Mouse (Mus musculus): Measurements from ENCODE around the gene Osmr. TPM values are rescaled to one million over a fixed set of nuclear protein-coding genes. Genes with fewer than 3 reads are reported as not detected.
A peak's percentile ranks its signal among the peaks of the same experiment; 100 is the strongest.

Gene Osmr
- polyA plus RNA-seq, 1 experiment from 2014 or later = 92.0 TPM

DNA sequence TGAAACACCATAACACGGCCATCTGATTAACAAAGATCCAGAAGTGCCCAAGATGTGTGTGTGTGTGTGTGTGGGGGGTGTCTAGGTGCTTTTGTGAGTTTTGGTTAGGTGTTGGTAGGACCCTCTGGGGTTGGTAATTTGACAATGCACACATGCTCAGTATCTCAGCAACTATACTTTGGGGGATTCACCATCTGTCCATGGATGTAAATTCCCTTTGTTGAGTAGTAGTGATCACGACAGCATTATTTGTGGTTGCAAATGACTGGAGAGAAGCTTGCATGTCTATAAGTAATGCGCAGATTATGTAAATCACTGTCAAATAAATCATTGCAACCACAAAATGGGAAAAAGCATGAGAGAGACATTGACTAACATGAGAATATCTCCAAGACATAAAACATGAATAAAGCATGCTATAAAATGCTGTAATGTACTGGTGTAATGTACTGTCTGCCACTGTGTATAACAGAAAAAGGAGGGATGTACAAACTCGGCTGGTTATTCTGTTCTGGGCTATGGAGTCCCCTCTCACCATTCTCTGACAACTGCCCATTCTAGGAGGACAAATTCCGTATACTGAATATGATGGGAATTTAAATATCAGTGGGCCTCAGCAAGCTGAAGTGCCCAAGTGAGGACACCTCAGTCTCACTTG is 27.3 kb upstream of the Osmr start:
- ATAC-seq (no peak), DNase-seq (ENCODE audit: low read depth, low spot score) (no peak)
- POLR2A ChIA-PET = no interaction called here
- in situ Hi-C loops (cut with MboI; ENCODE audit: low pct_unique_long_range_greater_than_20kb) = no loop called here
- H3K27me3 ChIP-seq = no peaks in the 10 kb centered on the region
- CTCF ChIA-PET = no interaction called here
- TF ChIP-seq CTCF (IDR thresholded peaks at IDR 0.05) = no peak

DNA sequence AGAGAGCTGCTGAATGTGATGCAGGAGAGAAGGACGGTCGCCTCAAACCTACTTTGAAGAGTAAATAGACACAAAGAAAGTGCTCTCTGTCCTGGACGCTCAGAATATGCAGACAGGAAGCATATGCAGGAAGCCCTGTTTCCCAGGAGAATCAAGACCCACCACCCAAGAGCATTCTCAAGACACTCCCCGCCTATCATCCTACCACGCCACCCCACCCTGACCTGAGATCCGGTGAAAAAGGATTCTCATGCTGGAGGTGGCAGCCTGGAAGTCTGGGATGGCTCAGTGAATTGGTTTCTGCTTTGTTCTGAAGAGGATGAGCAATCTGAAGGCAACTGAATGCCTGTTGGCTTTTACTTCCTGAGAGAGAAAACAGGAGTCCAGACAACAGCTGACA is 26.5 kb upstream of the Osmr start:
- in situ Hi-C loops (cut with MboI; ENCODE audit: low pct_unique_long_range_greater_than_20kb) = no loop called here
- no peak for TF ChIP-seq CTCF (IDR thresholded peaks at IDR 0.05)
- POLR2A ChIA-PET = no interaction called here

DNA sequence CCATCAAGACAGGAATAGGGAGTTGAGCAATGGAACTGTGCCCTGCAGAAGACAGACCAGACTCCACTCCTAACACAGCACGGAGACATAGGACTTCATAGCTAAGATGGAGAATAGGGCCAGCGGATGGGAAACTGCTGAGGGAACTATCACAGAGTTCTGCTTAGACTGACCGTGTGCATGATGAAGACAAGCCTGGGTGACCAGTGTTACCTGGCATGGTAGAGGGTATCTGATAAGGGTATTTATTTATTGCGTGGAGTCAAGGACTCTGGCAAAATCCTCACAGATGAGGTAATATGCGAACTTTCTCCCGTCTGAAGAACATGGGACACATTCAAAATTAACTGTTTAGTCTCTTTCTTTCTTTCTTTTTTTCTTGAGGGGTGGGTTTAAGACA is 9.5 kb upstream of the Osmr start:
- POLR2A ChIA-PET = interaction anchor here (2.0 kb wide), 1 partner anchor 10 kb away, joined by 8 read pairs; the partner anchor contains the start of gene Osmr
- H3K27me3 ChIP-seq = no peaks in the 10 kb centered on the region
- no peak for ATAC-seq
- DNase-seq (ENCODE audit: low read depth, low spot score) = no peak
- in situ Hi-C loops (cut with MboI; ENCODE audit: low pct_unique_long_range_greater_than_20kb) = loop anchor here (10.0 kb wide), 1 partner anchor 259 kb away; no protein-coding TSS in a partner anchor
- CTCF ChIA-PET = interaction anchor here (1.2 to 1.5 kb wide), 4 partner anchors 17 to 342 kb away, joined by 3 to 8 read pairs (median 4); no protein-coding TSS in a partner anchor
- no peak for TF ChIP-seq CTCF (IDR thresholded peaks at IDR 0.05)

More for the DNA sequence above, 26.5 kb upstream of the Osmr start:
- DNase-seq (ENCODE audit: low read depth, low spot score) (no peak), ATAC-seq (no peak)
- no peaks in the 10 kb centered on the region for H3K27me3 ChIP-seq
- CTCF ChIA-PET = interaction anchor here (0.7 kb wide), 1 partner anchor 17 kb away, joined by 3 read pairs; no protein-coding TSS in a partner anchor

DNA sequence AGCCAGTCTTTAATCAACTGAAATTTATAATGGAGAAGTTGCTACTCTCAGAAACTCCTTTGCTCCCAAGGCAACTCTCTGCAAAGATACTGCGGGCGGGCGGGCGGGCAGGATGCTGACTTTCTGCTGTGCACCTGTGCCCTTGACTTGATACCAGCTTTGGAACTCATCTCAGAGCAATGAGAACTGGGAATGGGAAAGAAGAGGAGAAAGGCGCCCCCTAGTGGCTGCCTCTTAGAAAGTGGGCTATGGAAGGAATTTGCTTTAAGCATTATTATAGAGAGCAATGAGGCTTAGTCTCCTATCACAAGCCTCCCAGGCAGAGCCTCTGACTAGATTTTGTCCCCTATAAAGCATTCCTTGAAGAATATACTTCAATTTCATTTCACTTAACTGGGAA is 9.0 kb upstream of the Osmr start:
- ChIA-PET CTCF (interaction anchor here (1.0 to 2.4 kb wide), 14 partner anchors 10 to 343 kb away, joined by 3 to 10 read pairs (median 6); no protein-coding TSS in a partner anchor), POLR2A (interaction anchor here (2.0 kb wide), 1 partner anchor 10 kb away, joined by 8 read pairs; the partner anchor contains the start of gene Osmr)
- ATAC-seq (peak; percentile 51), DNase-seq (ENCODE audit: low read depth, low spot score) (no peak)
- in situ Hi-C loops (cut with MboI; ENCODE audit: low pct_unique_long_range_greater_than_20kb) = loop anchor here (10.0 kb wide), 1 partner anchor 259 kb away; no protein-coding TSS in a partner anchor
- peak; percentile 77 for TF ChIP-seq CTCF (IDR thresholded peaks at IDR 0.05)
- H3K27me3 ChIP-seq = no peaks in the 10 kb centered on the region

DNA sequence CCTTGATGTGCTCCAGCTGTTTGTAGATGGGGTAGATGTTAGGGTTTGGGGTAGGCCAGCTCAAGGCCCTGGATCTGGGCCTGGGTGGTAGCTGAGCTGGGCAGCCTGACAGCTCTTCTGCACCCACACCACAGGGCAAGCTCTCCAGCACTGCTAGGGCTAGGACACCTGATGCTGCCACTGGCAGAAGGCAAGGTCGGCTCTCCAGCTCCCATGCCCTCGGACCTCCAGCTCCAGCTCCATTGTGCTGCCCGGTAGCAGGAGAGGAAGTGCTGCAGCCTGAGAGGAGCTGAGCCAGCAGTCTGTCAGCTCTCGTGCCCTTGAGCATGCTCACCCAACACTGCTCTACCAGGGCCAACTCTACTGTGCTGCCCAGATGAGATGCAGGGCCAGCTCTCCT is 8.3 kb upstream of the Osmr start:
- POLR2A ChIA-PET = interaction anchor here (2.0 kb wide), 1 partner anchor 9 kb away, joined by 8 read pairs; the partner anchor contains the start of gene Osmr
- no peak for DNase-seq (ENCODE audit: low read depth, low spot score)

DNA sequence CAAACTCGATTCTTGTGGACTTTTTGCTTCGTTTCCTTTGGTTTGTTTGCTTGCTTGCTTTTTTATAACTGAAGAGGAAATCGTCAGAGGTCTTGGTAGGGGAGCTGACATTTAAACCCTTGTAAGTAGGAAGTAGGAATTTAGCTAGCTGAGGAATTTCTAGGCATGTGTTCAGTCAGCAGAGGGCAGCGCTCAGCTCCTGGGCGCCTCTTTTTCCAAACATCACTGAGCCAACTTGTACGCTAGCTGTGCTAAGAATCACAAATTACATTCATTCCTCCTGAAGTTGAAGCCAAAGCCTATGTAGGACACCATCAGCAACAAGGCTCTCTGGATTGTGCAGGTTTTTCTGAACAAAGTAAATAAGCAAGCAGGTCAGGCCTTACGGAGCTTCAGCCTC is 7.4 kb upstream of the Osmr start:
- no peak for DNase-seq (ENCODE audit: low read depth, low spot score)
- POLR2A ChIA-PET = interaction anchor here (2.0 kb wide), 1 partner anchor 8 kb away, joined by 8 read pairs; the partner anchor contains the start of gene Osmr
- no peaks in the 10 kb centered on the region for H3K27me3 ChIP-seq
- TF ChIP-seq CTCF (IDR thresholded peaks at IDR 0.05) = peak; percentile 84
- ATAC-seq = peak; percentile 60
- in situ Hi-C loops (cut with MboI; ENCODE audit: low pct_unique_long_range_greater_than_20kb) = loop anchor here (10.0 kb wide), 1 partner anchor 257 kb away; no protein-coding TSS in a partner anchor
- CTCF ChIA-PET = interaction anchor here (0.9 to 2.4 kb wide), 9 partner anchors 8 to 50 kb away, joined by 3 to 10 read pairs (median 5); no protein-coding TSS in a partner anchor

More for the DNA sequence above, 8.3 kb upstream of the Osmr start:
- no peak for TF ChIP-seq CTCF (IDR thresholded peaks at IDR 0.05)
- no peak for ATAC-seq
- in situ Hi-C loops (cut with MboI; ENCODE audit: low pct_unique_long_range_greater_than_20kb) = loop anchor here (10.0 kb wide), 1 partner anchor 258 kb away; no protein-coding TSS in a partner anchor
- H3K27me3 ChIP-seq = no peaks in the 10 kb centered on the region
- CTCF ChIA-PET = interaction anchor here (0.9 to 2.4 kb wide), 14 partner anchors 9 to 344 kb away, joined by 3 to 10 read pairs (median 6); no protein-coding TSS in a partner anchor

DNA sequence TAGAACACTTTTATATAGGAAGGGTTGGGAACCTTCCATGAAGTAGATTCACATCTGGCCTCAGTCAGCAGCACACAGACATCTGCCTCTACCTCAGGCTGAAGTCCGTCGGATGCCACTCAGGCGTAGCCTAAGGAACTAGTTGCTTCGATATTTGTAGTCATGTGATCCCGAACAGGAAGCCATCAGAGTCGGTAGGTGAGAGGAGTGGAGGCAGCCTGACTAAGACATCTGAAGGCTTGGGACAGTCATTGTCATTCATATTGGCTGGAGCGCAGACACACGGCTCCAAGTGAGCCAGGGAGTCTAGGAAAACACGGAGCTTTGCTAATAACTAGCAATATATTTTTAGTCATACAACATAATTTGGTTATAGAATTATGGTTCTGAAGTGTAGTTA is 6.4 kb upstream of the Osmr start:
- DNase-seq (ENCODE audit: low read depth, low spot score) (no peak), ATAC-seq (no peak)
- CTCF ChIA-PET = interaction anchor here (1.4 kb wide), 1 partner anchor 16 kb away, joined by 3 read pairs; no protein-coding TSS in a partner anchor
- POLR2A ChIA-PET = no interaction called here
- no peak for TF ChIP-seq CTCF (IDR thresholded peaks at IDR 0.05)
- in situ Hi-C loops (cut with MboI; ENCODE audit: low pct_unique_long_range_greater_than_20kb) = loop anchor here (10.0 kb wide), 1 partner anchor 256 kb away; no protein-coding TSS in a partner anchor
- H3K27me3 ChIP-seq = no peaks in the 10 kb centered on the region

DNA sequence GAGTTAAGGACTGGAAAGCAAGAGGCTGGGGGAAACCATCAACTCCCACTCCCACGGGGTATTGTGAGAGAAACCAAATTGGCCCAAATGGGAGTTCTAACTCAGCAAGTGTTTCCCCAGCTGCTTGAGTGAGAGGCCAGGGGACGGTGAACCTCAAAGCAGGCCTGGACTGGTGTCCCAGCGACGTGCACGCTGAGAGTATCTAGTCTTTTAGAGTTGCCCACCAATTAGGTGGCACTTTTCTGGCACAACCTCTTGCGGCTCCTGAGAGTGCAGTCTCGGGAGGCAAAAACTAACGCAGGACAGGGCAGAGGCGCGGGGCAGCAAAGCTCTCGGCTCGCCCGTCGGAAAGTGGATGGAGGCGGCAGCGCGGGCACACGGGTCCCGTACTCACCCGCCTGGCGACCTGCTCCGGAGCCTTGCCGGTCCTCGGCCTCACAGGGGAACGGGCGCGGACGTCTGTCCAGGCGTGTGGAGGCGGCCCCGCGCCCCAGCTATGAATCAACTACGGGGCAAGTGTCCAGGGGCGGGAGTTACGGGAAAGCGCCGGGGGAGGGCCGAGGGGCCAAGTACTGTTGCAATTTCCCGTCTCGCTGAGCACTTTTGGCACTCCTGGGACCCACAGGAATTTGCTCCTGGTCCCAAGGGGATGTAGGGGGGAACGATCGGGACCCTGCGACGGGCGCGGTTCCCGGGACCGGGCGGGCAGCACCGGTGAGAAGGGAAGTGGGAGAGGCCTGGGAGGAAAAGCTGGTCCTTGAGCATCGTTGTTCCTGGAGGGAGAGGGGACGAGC is 765 bp downstream of the Osmr start:
- no peak for TF ChIP-seq CTCF (IDR thresholded peaks at IDR 0.05)
- in situ Hi-C loops (cut with MboI; ENCODE audit: low pct_unique_long_range_greater_than_20kb) = no loop called here
- POLR2A ChIA-PET = interaction anchor here (0.7 to 2.1 kb wide), 4 partner anchors 9 to 262 kb away, joined by 3 to 8 read pairs (median 6); no protein-coding TSS in a partner anchor
- no peaks in the 10 kb centered on the region for H3K27me3 ChIP-seq
- no peak for DNase-seq (ENCODE audit: low read depth, low spot score)
- peak; percentile 89 for ATAC-seq
- CTCF ChIA-PET = interaction anchor here (2.0 kb wide), 1 partner anchor 9 kb away, joined by 9 read pairs; no protein-coding TSS in a partner anchor

DNA sequence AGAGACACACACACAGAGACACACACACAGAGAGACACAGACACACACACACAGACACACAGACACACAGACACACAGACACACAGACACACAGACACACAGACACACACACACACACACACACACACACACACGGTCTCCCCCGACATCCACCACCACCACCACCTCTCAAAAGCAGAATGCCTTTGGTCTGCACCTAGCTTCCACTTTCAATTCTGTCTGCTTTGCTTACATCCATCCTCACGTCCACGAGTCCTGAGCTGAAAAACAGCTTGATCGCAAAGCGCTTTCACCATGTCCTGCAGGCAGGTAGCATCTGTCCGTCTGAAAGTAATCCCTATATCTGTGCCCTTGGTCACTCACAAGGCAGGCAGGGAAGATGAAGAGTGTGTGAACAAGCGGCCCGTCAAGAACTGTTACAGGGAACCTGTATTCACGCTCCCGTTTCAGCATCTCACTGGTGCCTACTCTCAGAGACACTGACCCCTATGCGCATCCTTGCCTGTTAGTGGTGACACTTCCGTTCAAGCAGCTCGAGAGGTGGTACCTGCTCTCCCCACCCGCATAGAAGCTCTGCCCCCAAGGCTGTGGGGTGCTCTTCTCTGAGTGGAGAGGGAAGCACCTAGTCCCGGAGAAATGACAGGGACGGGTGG is 1.5 kb downstream of the Osmr start:
- in situ Hi-C loops (cut with MboI; ENCODE audit: low pct_unique_long_range_greater_than_20kb) = no loop called here
- ChIA-PET POLR2A (interaction anchor here (0.7 to 2.1 kb wide), 4 partner anchors 10 to 263 kb away, joined by 3 to 8 read pairs (median 6); no protein-coding TSS in a partner anchor), CTCF (interaction anchor here (2.0 kb wide), 1 partner anchor 10 kb away, joined by 9 read pairs; no protein-coding TSS in a partner anchor)
- ATAC-seq (peak; percentile 15), DNase-seq (ENCODE audit: low read depth, low spot score) (no peak)
- TF ChIP-seq CTCF (IDR thresholded peaks at IDR 0.05) = no peak
- H3K27me3 ChIP-seq = no peaks in the 10 kb centered on the region
